Mouse (Mus musculus): Measurements from ENCODE around the gene Cadps2. TPM values are rescaled to one million over a fixed set of nuclear protein-coding genes. Genes with fewer than 3 reads are reported as not detected.

The Cadps2 gene
- polyA plus RNA-seq, 1 experiment = 0.02 TPM

DNA sequence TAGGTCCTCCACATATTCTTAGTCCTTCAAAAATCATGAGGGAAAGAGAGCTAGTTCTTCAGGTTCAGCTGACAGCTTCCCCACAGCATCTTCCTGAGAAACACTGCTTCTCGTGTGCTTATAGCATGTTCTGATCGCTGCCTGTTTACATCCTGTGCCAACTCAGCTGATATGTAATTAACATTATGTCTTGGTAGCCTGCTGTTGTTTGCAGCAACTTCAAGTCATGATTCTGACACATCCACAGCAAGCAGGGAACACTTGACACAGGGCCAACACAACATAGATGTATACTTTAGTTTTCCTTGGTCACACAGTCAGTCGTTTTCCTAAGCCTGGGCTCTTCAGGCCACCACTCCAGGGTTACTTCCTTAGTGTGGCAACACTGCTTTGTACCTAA, 399.3 kb downstream of the Cadps2 start:
- no peaks in the 10 kb centered on the region for H3K79me2 ChIP-seq (ENCODE audit: control insufficient read depth, insufficient read depth)
- TF ChIP-seq SRF (IDR thresholded peaks at IDR 0.05; ENCODE audit: control insufficient read depth, insufficient read length, low read depth) (no peak), USF1 (IDR thresholded peaks at IDR 0.05; ENCODE audit: low read depth) (no peak), REST (IDR thresholded peaks at IDR 0.05; ENCODE audit: insufficient read depth, insufficient read length) (no peak), MYOD1 (IDR thresholded peaks at IDR 0.05; ENCODE audit: control insufficient read depth in 1 of 3, insufficient read length in 2 of 3, low read depth in 2 of 3) (no peak), POLR2A (IDR thresholded peaks at IDR 0.05; ENCODE audit: insufficient read length, low read depth) (no peak), MAX (IDR thresholded peaks at IDR 0.05; ENCODE audit: low read depth) (no peak), MYOG (IDR thresholded peaks at IDR 0.05; ENCODE audit: control insufficient read depth in 1 of 3, insufficient read depth in 1 of 3, insufficient read length in 2 of 3, low read depth in 2 of 3) (no peak), CEBPB (IDR thresholded peaks at IDR 0.05; ENCODE audit: insufficient read depth, poor library complexity, severe bottlenecking) (no peak)
- no peak overlapping the region for H3K4me3 ChIP-seq
- H3K36me3 ChIP-seq (ENCODE audit: control insufficient read depth, insufficient read depth) = no peaks in the 10 kb centered on the region
- no peak overlapping the region for H3K4me2 ChIP-seq (ENCODE audit: low read depth)
- H3K27me3 ChIP-seq (ENCODE audit: control insufficient read depth, insufficient read depth, insufficient read length) = no peaks in the 10 kb centered on the region
- H3ac ChIP-seq (ENCODE audit: control insufficient read depth, insufficient read length) = no peak overlapping the region

DNA sequence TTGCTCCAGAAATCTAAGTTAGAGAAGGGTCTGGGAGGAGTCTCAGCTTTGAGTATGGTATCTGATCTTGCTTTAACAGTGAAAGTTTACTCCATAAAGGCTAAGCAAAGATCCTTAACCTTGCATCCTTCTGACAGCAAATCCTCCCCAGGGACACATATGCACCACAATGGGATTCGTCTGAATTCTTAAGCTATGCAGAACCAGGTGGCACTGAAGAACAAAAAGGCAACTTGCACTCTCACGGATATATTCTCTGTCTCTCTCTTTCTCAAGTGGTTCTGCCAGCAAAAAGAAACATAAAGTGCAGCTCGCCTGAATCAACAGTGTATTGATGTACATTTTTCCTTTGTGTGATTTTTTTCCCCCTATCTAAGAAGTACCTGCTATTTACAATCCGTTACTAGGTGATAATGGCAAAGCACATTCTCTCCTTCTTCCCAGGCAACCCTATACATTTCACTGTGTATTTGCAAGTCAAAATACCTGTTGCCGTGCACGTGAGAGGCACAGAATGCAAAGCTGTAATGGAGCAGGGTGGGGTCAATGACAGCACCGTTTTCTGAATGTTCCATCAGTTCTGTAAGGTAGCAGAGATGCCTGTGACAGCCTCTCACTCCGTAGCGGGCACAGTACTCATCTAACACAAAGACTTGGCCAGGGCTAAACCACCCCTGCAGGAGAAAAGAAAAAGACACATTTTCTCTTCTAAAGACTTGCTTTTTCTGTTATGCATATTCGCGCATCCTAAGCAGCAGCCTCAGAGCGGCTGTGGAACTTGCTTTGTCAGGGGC, 428.8 kb downstream of the Cadps2 start:
- no peak overlapping the region for H3K4me3 ChIP-seq
- no peak overlapping the region for H3K4me2 ChIP-seq (ENCODE audit: low read depth)
- H3K79me2 ChIP-seq (ENCODE audit: control insufficient read depth, insufficient read depth) = no peaks in the 10 kb centered on the region
- no peaks in the 10 kb centered on the region for H3K36me3 ChIP-seq (ENCODE audit: control insufficient read depth, insufficient read depth)
- TF ChIP-seq E2F4 (IDR thresholded peaks at IDR 0.05; ENCODE audit: insufficient read depth) (no peak), CEBPB (IDR thresholded peaks at IDR 0.05; ENCODE audit: insufficient read depth, poor library complexity, severe bottlenecking) (no peak), SRF (IDR thresholded peaks at IDR 0.05; ENCODE audit: control insufficient read depth, insufficient read length, low read depth) (no peak), MAX (IDR thresholded peaks at IDR 0.05; ENCODE audit: low read depth) (no peak), TCF12 (IDR thresholded peaks at IDR 0.05; ENCODE audit: insufficient read depth, poor library complexity, severe bottlenecking) (no peak), MYOG (IDR thresholded peaks at IDR 0.05; ENCODE audit: control insufficient read depth in 1 of 3, insufficient read depth in 1 of 3, insufficient read length in 2 of 3, low read depth in 2 of 3) (no peak)
- H3K27me3 ChIP-seq (ENCODE audit: control insufficient read depth, insufficient read depth, insufficient read length) = no peaks in the 10 kb centered on the region
- H3ac ChIP-seq (ENCODE audit: control insufficient read depth, insufficient read length) = no peak overlapping the region

DNA sequence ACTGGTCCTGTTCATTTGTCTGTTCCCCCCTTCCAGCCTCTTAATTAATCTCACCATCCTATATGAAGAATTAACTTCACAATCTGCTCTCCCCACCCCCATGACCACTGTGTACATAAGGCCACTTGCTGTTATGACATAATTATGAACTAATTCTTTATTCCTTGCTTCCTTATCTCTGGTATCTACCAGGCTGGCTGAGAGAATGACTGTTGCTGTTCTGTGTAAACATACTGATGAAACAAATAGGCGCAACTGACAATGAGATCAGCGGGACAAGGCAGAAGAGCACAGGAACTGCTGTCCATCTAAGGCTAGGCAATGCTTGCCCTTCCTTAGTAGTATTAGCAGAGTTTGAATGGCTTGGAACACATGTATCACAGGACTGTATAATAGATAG, 445.1 kb downstream of the Cadps2 start:
- TF ChIP-seq MYOG (IDR thresholded peaks at IDR 0.05; ENCODE audit: control insufficient read depth in 1 of 3, insufficient read depth in 1 of 3, insufficient read length in 2 of 3, low read depth in 2 of 3) (no peak), REST (IDR thresholded peaks at IDR 0.05; ENCODE audit: insufficient read depth, insufficient read length) (no peak), CEBPB (IDR thresholded peaks at IDR 0.05; ENCODE audit: insufficient read depth, poor library complexity, severe bottlenecking) (no peak), E2F4 (IDR thresholded peaks at IDR 0.05; ENCODE audit: insufficient read depth) (no peak), TCF12 (IDR thresholded peaks at IDR 0.05; ENCODE audit: insufficient read depth, poor library complexity, severe bottlenecking) (no peak)
- no peak overlapping the region for H3K4me3 ChIP-seq
- no peak overlapping the region for H3ac ChIP-seq (ENCODE audit: control insufficient read depth, insufficient read length)
- H3K4me2 ChIP-seq (ENCODE audit: low read depth) = no peak overlapping the region
- H3K27me3 ChIP-seq (ENCODE audit: control insufficient read depth, insufficient read depth, insufficient read length) = no peaks in the 10 kb centered on the region
- H3K36me3 ChIP-seq (ENCODE audit: control insufficient read depth, insufficient read depth) = no peaks in the 10 kb centered on the region
- H3K79me2 ChIP-seq (ENCODE audit: control insufficient read depth, insufficient read depth) = no peaks in the 10 kb centered on the region

DNA sequence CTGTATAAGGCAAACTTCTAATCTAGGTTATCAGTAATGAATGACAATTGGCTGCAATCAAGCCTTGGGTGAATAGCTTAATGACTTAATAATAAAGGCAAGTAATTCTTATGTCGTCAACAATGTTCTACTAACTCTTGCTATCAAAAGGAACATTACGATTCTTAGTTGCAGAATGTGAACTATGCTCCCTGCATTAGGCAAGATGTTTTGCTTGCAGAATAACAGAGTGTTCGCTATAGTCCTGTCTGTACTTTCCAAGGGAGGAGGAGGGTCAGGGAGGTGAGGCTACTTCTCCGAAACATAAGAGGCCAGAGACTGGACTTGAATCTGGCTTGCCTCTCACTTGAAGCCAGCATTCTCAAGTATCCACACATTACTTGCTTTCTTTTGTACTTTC, 446.5 kb downstream of the Cadps2 start:
- Histone ChIP-seq H3K36me3 (ENCODE audit: control insufficient read depth, insufficient read depth) (no peaks in the 10 kb centered on the region), H3ac (ENCODE audit: control insufficient read depth, insufficient read length) (no peak overlapping the region), H3K4me3 (no peak overlapping the region), H3K4me2 (ENCODE audit: low read depth) (no peak overlapping the region), H3K79me2 (ENCODE audit: control insufficient read depth, insufficient read depth) (no peaks in the 10 kb centered on the region), H3K27me3 (ENCODE audit: control insufficient read depth, insufficient read depth, insufficient read length) (no peaks in the 10 kb centered on the region)
- TF ChIP-seq TCF3 (IDR thresholded peaks at IDR 0.05; ENCODE audit: insufficient read length, low read depth) (no peak), MYOD1 (IDR thresholded peaks at IDR 0.05; ENCODE audit: control insufficient read depth in 1 of 3, insufficient read length in 2 of 3, low read depth in 2 of 3) (no peak), SRF (IDR thresholded peaks at IDR 0.05; ENCODE audit: control insufficient read depth, insufficient read length, low read depth) (no peak), CEBPB (IDR thresholded peaks at IDR 0.05; ENCODE audit: insufficient read depth, poor library complexity, severe bottlenecking) (no peak), MYOG (IDR thresholded peaks at IDR 0.05; ENCODE audit: control insufficient read depth in 1 of 3, insufficient read depth in 1 of 3, insufficient read length in 2 of 3, low read depth in 2 of 3) (no peak), POLR2AphosphoS2 (IDR thresholded peaks at IDR 0.05; ENCODE audit: insufficient read length, low read depth) (no peak), TCF12 (IDR thresholded peaks at IDR 0.05; ENCODE audit: insufficient read depth, poor library complexity, severe bottlenecking) (no peak), POLR2A (IDR thresholded peaks at IDR 0.05; ENCODE audit: insufficient read length, low read depth) (no peak), E2F4 (IDR thresholded peaks at IDR 0.05; ENCODE audit: insufficient read depth) (no peak), REST (IDR thresholded peaks at IDR 0.05; ENCODE audit: insufficient read depth, insufficient read length) (no peak), USF1 (IDR thresholded peaks at IDR 0.05; ENCODE audit: low read depth) (no peak), MAX (IDR thresholded peaks at IDR 0.05; ENCODE audit: low read depth) (no peak)

DNA sequence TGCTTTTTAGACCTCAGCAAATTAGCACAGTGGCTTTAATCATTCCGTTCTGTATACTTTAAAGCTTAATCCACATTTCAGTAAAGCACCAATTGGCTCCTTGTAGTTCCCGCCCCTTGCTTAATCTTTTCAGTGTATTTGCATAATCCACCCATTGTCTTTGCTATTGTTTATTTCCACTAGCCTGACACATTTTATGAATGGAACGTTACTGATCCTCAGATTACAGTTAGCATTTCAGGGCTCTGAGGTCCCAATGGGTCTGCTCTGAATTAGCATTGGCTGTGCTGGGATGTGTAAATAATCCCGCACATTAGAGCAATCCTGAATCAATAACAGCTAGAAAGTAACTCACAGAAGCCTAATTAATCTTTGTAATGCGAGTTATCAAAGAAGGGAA, 452.5 kb downstream of the Cadps2 start:
- H3ac ChIP-seq (ENCODE audit: control insufficient read depth, insufficient read length) = no peak overlapping the region

More for the DNA sequence above, 452.5 kb downstream of the Cadps2 start:
- no peak for TF ChIP-seq CEBPB (IDR thresholded peaks at IDR 0.05; ENCODE audit: insufficient read depth, poor library complexity, severe bottlenecking)
- no peak for TF ChIP-seq MAX (IDR thresholded peaks at IDR 0.05; ENCODE audit: low read depth)
- TF ChIP-seq POLR2AphosphoS2 (IDR thresholded peaks at IDR 0.05; ENCODE audit: insufficient read length, low read depth) = no peak
- no peak for TF ChIP-seq TCF12 (IDR thresholded peaks at IDR 0.05; ENCODE audit: insufficient read depth, poor library complexity, severe bottlenecking)
- TF ChIP-seq MYOD1 (IDR thresholded peaks at IDR 0.05; ENCODE audit: control insufficient read depth in 1 of 3, insufficient read length in 2 of 3, low read depth in 2 of 3) = no peak
- TF ChIP-seq E2F4 (IDR thresholded peaks at IDR 0.05; ENCODE audit: insufficient read depth) = no peak
- TF ChIP-seq MYOG (IDR thresholded peaks at IDR 0.05; ENCODE audit: control insufficient read depth in 1 of 3, insufficient read depth in 1 of 3, insufficient read length in 2 of 3, low read depth in 2 of 3) = no peak
- TF ChIP-seq USF1 (IDR thresholded peaks at IDR 0.05; ENCODE audit: low read depth) = no peak
- TF ChIP-seq TCF3 (IDR thresholded peaks at IDR 0.05; ENCODE audit: insufficient read length, low read depth) = no peak
- TF ChIP-seq SRF (IDR thresholded peaks at IDR 0.05; ENCODE audit: control insufficient read depth, insufficient read length, low read depth) = no peak
- TF ChIP-seq POLR2A (IDR thresholded peaks at IDR 0.05; ENCODE audit: insufficient read length, low read depth) = no peak
- no peak for TF ChIP-seq REST (IDR thresholded peaks at IDR 0.05; ENCODE audit: insufficient read depth, insufficient read length)
- no peak overlapping the region for H3K4me2 ChIP-seq (ENCODE audit: low read depth)
- no peaks in the 10 kb centered on the region for H3K27me3 ChIP-seq (ENCODE audit: control insufficient read depth, insufficient read depth, insufficient read length)
- no peak overlapping the region for H3K4me3 ChIP-seq
- H3K36me3 ChIP-seq (ENCODE audit: control insufficient read depth, insufficient read depth) = no peaks in the 10 kb centered on the region
- no peaks in the 10 kb centered on the region for H3K79me2 ChIP-seq (ENCODE audit: control insufficient read depth, insufficient read depth)

Data from myocyte (in vitro differentiated cells).